Mouse (Mus musculus) CD8-positive naive resting alpha-beta T cell, adult 2 months (primary cell): Measurements from ENCODE around the gene Fbxl8.
A peak's percentile ranks its signal among the peaks of the same experiment; 100 is the strongest.

Experiments used
- DNase-seq, 2 experiments: peaks; one replicate each; pipeline ENCODE4 v3.0.0; 2022; ENCODE audit warnings: low read depth in 2 of 2, low spot score in 2 of 2

Fbxl8 gene

DNA sequence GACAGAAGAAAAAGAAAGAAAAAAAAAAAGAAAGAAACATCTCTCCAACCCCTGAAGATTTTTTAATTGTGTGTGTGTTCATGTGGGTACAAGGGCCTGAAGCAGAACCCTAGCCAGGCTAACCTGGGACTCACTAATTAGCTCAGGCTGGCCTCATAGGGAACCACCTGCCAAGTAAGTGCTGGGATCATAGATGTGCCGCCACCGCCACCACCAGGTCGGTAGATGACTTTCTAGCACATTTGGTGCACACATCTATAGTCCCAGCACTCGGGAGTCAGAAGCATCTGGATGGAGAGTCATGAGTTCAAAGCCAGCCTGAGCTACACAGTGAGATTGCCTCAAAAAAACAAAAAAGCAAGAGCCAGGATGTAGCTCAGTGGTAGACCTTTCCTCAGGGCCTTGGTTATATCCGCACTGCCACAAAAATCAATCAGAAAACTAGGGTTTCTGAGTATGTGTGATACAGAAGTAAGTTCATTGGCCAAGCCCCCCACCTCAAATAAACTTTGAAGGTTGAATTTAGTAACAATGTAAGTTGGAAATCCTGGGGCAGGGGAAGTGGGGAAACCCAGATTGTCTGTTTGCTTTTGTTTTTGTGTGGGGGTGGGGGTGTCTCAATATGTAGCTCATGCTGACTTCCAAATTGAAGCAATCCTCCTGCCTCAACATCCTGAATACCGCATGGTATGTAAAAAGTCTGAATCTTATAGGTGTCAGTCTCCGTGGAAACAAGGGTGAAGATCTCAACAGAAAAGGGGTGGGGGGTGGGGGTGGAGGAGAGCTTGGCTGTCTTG, 6.9 kb upstream of the Fbxl8 start:
- no peak for DNase-seq

DNA sequence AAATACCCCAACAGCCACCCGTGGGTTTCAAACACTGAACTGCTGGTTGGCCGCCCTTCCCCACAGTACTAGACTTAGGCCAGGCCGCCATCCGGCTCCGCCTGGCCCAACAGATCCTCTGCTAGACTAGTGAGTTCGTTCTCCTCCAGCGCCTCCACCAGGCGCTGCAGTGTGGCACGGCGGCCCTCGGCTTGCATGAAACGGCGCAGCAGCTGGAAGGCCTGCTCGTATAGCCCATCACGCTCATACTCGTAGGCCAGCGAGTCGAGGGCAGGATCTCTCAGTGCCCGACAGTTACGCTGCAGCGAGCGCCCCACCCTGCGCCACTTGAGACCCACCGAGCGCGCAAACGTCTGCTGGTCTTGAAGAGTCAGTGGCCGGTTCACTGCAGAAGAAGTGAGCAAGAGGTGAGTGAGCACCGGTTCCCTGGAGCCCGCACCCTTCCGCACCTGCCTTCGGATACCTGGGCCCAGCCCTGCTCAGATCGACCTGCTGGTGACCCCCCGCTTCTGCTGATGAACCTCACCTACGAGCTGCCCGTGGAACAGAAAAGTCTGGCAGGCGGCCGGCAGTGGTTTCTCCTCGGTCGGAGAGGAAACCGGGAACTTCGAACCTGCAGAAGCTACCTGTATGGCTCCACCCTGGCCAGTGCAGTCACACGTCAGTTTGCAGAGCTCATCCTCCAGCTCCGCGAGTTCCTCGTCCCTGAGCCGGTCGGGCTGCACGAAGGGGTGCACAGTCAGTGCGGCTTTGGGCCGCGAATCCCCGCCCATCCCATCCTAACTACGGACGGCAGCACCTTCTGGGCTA, 5.3 kb upstream of the Fbxl8 start:
- DNase-seq = no peak

DNA sequence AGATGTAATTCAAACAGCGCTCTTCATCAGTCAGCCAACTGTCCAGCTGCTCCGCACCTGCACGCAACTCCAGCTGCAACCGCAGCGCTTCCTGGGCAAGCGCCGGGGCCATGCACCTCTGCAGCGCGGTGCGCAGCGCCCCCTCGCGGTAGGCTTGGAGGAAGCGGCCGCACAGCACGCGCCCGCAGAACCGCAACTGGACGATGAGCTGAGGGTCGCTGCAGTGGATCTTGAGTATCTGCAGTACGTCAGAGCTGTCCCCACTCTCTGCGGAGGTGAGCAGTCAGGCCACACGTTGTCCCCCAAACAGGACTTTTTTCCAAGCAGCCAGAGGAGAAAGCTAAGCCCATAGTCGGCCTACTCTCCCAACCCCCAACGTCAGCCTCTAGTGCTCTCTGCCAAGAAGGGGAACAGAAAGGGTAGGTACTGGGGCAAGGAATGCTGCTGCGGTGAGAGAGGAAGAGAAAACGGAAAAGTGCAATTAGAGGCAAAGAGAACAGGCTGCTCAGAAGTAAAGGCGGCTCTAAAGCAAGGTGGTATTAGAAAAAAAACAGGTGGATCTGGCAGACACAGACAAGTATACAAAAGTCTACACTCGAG, 4.6 kb upstream of the Fbxl8 start:
- peak; percentile 55 to 62 for DNase-seq

DNA sequence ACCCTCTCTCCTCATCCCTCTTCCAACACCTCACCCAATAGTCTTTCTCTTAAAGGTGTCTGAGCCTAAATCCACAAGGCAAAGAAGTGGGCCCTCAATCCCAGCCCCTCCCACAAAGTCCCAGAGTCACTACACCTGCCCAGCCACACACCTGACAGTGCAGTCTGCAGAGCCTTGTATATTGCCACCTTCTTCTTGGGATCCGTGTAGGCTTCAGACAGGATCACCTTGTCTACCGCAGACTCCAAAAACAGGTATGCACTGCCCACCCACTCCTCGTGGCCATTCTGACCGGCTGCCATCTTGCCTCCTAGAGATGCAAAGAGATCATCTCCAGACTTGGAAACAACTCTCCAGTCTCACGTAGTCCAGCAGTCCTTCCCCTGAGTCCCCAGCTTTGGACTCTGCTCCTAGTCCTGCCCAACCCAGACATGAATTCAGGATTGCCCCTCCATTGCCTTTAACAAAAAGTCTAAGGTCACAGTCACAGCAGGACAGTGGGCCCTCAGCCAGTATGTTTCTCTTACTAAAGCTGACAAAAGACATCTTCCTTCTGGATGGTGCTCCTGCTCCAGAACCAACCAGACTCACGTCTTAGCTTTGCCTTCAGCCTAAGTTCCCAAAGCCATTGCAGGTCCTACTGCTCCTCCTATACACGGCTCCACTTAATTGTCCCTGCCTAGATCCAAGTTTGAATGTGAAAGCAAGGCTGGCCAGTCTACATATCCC, 3.9 kb upstream of the Fbxl8 start:
- no peak for DNase-seq

DNA sequence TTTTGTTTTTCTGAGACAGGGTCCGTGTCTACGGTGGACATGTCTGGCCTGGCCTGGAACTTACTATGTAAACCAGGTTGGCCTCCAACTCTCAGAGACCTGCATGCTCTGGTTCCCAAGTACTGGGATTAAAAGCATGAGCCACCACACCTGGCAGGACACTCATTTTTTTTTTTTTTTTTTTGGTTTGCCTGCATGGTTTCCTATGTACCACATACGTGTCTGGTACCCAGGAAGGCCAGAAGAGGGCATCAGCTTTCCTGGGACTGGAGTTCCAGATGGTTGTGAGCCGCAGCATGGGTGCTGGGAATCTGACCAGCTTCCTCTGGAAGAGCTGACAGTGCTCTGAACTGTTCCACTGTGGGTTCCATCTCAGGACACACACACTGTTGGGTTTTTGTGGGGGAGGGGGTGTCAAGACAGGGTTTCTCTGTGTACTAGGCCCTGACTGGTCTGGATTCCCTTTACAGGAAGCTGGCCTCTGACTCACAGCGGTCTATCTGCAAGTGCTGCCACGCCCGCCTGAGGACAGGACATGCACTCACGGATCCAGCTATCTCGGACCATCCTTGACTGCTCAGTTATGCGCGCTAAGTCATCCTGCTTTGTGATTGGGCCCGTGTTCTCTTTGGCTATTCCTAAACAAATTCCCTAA, 3.0 kb upstream of the Fbxl8 start:
- DNase-seq = no peak

DNA sequence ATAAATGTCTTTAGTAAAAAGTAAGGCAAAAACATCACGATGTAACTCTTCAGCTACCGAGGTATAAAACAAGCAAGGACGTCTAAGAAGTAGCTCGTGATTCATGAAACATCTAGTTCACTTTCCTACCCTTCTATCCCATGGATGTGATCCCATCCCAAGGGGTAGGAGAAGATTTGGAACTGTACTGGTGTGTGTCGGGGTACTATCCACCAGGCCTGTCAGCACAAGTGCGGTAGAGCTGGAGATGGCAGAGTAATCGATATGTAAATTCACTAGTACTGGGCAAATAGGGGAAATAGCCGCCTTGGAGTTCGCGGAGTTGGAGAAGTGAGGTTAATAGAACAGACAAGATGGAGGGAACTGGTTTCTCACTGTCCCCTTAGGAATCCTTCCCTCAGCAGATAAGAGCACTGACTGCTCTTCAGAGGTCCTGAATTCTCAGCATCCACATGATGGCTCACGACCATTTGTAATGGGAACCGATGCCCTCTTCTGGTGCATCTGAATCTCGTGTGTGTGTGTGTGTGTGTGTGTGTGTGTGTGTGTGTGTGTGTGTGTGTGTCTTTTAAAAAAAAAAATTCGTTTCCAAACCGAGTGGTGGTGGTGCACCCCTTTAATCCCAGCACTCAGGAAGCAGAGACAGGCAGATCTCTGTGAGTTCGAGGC, 1.1 kb upstream of the Fbxl8 start:
- DNase-seq = no peak

DNA sequence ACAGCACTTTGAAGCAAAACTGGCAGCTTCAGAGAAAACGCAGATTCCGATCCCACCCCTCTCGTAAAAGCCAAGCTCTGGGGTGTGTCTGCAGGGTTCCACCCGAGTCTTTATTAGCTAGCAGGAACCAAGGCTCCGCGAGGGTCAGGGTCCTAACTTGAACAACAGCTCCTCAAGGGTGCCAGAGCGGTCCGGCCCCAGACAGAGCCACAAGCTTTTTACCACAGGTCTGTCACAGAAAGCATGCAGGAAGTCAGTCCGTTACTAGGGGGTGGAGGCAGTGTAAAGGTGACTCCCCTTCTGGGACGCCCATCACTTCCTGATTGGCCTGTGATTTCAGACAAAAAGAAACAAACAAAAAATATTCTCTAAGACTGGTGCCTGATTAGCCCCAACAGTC, 680 bp downstream of the Fbxl8 start:
- peak in 1 of 2 experiments; percentile 47 for DNase-seq

DNA sequence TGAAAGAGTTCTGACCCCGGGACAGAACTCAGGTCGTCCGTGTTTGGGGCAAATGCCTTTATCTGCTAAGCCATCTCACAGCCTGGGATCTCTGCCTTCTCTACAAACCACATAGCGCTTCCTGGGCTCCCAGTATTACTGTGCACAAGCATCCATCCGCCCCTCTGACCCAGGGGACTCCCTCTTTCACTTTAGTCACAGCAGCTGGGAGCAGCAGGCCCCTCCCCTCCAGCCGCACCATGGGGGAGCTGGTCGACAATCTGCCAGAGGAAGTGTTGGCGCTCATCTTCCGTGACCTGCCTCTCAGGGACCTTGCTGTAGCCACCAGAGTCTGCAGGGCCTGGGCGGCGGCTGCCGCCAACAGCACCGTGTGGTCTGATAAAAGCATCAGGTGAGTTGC, 2.3 kb downstream of the Fbxl8 start:
- no peak for DNase-seq

DNA sequence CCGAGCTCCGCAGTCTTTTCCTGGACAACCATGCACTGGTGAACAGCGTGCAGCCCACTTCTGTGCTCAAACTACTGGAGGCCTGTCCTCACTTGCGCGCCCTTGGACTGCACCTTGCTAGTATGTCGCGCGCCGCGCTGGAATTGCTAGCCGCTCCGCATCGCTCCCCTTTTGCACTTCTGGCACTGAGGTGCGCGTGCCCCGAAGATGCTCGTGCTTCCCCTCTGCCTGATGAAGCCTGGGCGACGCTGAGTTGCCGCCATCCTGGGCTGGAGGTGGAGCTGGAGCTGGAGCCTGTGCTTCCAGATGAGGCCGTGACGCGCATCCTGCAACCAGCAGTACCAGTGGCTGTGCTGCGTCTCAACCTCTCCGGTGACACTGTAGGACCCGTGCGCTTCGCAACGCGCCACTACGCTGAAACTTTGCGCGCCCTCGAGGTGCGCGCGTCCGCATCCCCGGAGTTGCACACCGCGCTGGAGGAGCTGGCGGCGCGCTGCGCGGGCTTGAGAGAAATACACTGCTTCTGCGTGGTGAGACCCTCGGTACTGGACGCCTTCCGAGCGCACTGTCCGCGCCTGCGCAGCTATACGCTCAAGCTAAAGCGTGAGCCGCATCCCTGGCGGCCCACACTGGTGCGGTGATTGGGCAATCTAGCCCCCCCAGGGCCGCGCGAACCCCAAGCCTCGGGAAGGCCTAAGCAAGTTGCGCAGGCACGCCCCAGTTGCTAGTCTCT, 4.1 kb downstream of the Fbxl8 start:
- DNase-seq = no peak

DNA sequence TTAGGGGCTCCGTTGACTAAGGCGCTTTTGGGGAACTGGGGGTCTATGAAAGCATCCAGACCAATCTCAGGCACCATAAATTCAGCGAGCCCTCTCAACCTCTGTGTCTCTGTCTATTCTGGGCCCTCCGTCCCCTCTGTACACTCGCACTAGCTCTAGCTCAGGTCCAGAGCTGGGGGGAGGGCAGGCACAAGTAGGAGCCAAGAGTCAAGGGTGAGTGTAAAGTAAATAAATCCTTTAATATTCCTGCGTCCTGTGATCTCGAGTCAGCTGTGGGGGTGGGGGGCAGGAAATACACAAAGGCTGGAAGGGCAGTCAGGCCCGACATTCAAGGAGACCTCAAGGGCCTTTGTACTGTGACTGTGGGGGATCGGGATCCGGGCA, 4.6 kb downstream of the Fbxl8 start:
- DNase-seq = no peak

DNA sequence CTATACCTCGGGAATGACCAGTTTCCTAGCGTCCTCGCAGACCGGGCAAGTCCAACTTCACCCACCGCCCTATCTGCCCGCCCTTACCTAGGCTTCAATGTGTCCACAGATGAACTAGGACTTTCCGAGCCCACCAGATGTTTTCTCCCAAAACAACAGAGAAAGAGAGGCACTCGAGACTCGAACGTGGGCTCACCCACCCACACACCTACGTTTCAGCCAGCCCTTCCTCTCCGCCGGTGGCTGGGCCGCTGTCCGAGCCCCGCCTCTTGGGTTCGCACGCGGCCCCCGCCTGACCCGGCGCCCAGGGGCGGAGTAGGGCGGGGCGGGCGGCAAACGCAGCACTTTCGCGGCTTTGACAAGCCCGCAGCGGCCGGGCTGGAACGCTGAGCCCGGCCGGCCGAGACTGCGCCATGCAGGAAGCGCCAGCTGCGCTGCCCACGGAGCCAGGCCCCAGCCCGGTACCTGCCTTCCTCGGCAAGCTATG, 5.1 kb downstream of the Fbxl8 start, which contains the start of gene Hsf4:
TSS of gene Hsf4 (plus strand) at position 341 of the 487 bp plus-strand sequence.
- no peak for DNase-seq

DNA sequence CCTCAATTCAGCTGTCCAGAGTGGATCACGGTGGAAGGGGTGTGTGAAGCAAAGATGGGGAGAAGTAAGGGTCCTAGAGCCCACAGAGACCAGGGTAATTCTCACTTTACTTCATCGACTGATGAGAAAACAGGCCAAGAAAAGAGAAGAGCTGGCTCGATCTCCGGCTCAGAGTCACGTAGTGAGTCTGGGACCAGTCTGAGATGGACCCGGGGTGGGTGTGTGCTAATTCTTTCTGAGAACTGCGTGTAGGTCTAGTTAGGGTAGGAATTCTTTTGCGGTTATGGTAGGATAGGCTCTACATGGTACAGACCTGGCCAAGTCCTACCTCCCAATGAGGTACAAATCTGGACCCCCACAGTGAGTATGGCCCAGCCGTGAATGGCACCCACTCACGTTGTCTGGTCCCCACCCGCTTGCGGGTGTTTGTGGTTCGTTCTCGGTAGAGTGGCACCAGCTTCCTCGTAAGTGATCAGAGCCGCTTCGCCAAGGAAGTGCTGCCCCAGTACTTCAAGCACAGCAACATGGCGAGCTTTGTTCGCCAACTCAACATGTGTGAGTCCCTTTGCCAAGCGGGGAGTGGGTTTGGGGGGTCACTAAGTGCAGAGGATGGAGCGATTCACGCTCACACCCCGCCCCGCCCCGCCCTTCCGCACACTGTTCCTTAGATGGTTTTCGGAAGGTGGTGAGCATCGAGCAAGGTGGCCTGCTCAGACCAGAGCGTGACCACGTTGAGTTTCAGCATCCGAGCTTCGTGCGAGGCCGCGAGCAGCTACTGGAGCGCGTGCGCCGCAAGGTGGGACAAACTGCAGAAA, 5.9 kb downstream of the Fbxl8 start:
- DNase-seq = no peak

DNA sequence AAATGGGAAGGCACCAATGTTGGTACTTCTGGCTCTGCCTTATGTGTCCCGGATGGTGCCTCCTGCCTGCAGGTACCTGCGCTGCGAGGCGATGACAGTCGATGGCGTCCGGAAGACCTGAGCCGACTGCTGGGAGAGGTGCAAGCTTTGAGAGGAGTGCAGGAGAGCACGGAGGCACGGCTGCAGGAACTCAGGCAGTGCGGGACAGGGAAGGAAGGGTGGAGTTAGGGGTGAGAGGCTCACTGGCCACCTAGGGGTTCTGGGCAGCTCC, 6.4 kb downstream of the Fbxl8 start:
- no peak for DNase-seq

DNA sequence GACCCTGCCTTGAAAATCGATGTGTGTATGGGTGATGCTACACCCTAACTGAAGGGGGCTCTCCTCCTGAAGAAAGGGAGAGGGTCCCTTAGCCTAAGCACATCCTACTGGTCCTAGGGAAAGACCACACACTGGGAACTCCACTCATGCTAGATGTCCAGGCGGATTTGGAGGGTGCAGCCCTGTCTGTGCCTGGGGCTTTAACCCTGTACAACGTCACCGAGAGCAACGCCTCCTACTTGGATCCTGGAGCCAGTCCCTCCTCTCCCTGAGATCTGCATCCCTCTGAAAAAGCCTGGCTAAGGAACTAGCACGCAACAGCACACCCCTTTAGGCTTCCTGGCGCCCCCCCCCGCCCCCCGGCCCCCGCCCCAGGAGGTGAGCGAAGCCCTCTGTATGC, 10.9 kb downstream of the Fbxl8 start:
- DNase-seq = no peak

DNA sequence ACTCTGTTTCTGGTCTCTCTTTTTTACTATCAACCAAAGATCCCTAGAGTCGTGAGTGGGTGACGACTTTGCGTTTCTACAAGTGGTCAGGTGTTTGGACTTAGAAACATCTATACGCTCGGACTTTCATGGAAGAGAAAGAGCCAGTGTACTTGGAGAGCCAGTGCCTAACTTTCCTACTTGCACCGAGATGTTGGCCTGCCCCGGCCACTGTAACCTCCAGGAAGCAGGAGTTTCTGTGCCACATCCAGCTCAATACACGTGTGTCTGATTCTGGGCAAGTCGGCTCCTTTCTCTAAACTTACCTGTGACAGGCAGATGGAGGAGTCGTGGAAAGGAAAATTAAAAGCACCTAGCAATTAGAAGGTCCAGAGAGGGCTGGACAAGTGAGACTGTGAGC, 11.4 kb downstream of the Fbxl8 start, which contains the start of gene Nol3:
TSS of gene Nol3 (plus strand) at position 301 of the 400 bp plus-strand sequence.
- DNase-seq = no peak

DNA sequence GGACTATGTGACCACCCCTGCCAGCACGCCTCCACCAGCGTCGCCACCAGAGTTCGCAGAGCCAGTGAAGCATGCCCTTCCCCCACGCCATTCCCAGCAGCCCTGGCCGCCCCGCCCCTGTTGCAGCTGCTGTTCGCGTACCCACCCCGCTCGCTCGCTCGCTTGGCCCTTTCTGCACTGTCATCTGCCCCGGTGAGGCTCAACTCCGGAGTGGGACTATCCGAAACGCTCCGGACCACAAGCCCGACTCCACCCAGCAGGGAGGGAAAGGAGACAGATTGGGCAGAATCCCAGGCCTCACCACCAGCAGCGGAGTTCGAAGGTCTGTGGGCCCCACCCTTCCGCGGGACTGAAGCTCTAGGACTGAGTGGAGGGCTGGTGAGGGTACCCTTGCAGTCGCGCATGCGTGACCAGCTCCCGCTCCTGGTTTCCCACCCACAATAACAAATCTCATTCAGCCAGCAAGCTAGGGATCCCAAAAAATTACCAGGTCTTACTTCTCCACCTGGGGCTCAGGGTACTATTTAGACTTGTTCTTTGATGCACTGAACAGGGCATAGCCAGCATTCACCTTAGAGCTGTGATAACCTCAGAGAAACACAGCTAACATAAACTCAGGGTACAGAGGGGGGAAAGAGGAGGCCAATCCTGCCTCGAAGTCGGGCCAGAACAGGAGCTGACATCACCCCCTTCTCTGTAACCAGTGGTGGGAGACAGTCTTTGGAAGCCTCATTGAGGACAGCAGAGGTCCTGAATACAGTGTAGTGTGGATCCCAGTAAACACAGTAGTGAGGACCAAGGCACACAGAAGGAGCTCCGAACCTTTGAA, 12.1 kb downstream of the Fbxl8 start:
- DNase-seq = no peak

DNA sequence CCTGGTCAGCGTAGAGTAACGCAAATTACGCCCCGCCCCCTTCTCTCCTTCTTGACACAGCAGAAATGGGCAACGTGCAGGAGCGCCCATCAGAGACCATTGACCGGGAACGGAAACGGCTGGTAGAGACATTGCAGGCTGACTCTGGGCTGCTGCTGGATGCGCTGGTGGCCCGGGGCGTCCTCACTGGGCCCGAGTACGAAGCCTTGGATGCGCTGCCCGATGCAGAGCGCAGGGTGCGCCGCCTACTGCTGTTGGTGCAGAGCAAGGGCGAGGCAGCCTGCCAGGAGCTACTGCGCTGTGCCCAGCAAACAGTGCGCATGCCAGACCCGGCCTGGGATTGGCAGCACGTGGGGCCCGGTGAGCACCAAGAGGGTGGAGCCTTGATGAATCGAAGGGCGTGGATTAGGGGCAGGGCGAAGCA, 14.5 kb downstream of the Fbxl8 start:
- DNase-seq = no peak

DNA sequence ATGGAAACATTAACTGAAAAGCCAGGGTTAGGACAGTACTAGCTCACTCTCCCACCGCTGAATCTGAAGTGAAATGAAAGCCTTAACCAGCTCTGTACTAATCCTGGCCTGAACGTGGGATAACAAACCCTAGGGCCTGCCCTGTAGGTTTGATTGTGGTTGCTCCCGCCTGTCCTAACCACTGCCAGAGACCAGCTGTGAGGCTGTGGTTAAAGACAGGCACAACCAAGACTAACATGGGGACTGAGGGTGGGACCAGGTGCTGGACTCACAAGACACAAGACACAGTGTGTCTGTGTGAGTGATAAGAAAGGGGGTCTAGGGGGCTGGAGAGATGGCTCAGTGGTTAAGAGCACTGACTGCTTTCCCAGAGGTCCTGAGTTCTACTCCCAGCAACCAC, 16.1 kb downstream of the Fbxl8 start:
- no peak for DNase-seq
